Mouse (Mus musculus) lung, embryonic 14.5 days (tissue): ENCODE measurements around the gene Opalin. TPM values are rescaled to one million over a fixed set of nuclear protein-coding genes. Genes with fewer than 3 reads are reported as not detected.

Experiments used
- ATAC-seq: fragments of 200-750 bp; cut with Nextera tagmentation; 2 replicates; pipeline ENCODE4 v1.8.0; 2017; ENCODE audit warnings: mild to moderate bottlenecking, moderate TSS enrichment, moderate library complexity; ENCODE audit not compliant: insufficient read depth
- DNase-seq: peaks from one replicate; pipeline ENCODE4 v3.0.0-alpha.2; 2015
- H3K27ac ChIP-seq: fragments of 300-500 bp; sonication (generic); 2 replicates; pipeline ENCODE4 v1.5.1; 2014; ENCODE audit warnings: low read depth, mild to moderate bottlenecking, moderate library complexity
- H3K27me3 ChIP-seq: fragments of 300-500 bp; sonication (generic); 2 replicates; pipeline ENCODE4 v1.6.1; 2014; ENCODE audit warnings: low read length, control low read depth; ENCODE audit not compliant: insufficient read depth
- H3K36me3 ChIP-seq: fragments of 300-500 bp; sonication (generic); 2 replicates; pipeline ENCODE4 v1.6.1; 2014; ENCODE audit warnings: control low read depth; ENCODE audit not compliant: insufficient read depth
- H3K4me1 ChIP-seq: fragments of 300-500 bp; sonication (generic); 2 replicates; pipeline ENCODE4 v1.6.1; 2014; ENCODE audit warnings: antibody characterized with exemption, control low read depth; ENCODE audit not compliant: insufficient read depth
- H3K4me2 ChIP-seq: fragments of 300-500 bp; sonication (generic); 2 replicates; pipeline ENCODE4 v1.6.1; 2014; ENCODE audit warnings: mild to moderate bottlenecking
- H3K4me3 ChIP-seq: fragments of 300-500 bp; sonication (generic); 2 replicates; pipeline ENCODE4 v1.5.1; 2014; ENCODE audit warnings: low read depth, low read length
- H3K9ac ChIP-seq: fragments of 300-500 bp; sonication (generic); 2 replicates; pipeline ENCODE4 v1.6.1; 2014
- H3K9me3 ChIP-seq: fragments of 300-500 bp; sonication (generic); 2 replicates; pipeline ENCODE4 v1.6.1; 2016; ENCODE audit warnings: low read depth, low read length, control low read depth
- CTCF ChIP-seq: IDR thresholded peaks from 2 replicates; pipeline ENCODE4 v1.5.1; 2016; ENCODE audit warnings: antibody characterized with exemption, low read depth
- WGBS: fragments of 180-500 bp; shearing (Covaris S2); extraction: QIAGEN DNeasy Blood & Tissue Kit; methylation state at CpG from one replicate; pipeline ENCODE4 v1.1.7; 2014; 5-methylcytosine and 5-hydroxymethylcytosine counted together
- polyA plus RNA-seq: library from polyadenylated mRNA; unstranded; fragments of >200 nt; fragmentation: Nextera tagmentation; extraction: Ambion mirVana; gene quantifications from 2 replicates; pipeline ENCODE4 v1.2.1, GENCODE M21; 2014

The Opalin gene
- polyA plus RNA-seq, 1 experiment from 2014 or later: not detected

DNA sequence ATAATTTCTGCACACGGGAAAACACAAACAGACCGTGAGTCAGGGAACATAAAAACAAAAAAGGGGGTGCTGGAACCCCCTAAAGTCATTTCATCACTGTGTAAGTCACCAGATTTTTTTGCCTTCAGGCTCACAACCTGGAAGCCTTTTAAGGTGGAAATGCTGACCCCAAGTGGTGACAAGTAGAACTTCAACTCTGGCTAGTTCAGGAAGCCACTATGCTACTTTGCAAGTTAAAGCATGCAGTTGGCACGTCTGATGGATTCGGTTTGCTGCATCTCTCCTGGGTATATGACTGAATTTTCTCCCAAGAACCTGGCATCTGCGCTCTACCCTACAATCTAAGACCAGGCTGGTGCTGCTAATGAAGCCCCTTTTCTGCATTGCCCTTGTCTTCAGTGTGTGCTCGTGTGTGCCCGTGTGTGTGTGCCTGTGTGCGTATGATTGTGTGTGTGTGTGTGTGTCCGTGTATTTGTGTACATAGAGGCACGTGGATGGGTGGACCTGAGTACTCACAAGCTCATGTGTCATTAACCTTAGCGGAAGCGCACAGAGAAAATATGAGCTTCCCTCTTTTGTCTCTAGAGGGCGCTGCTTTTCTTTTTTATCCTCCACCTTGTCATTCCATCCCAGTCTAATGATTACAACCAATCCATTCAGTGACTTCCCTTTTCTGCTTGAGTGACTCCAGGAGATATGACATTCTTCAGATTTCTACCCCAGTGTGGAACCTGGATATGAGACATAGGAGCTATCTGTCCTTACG lies 60.8 kb downstream of the Opalin start:
- no peak for ATAC-seq
- H3K4me3 ChIP-seq: no peak overlapping the region
- 18% methylated on average over 14 of the region's 14 CpGs for WGBS
- H3K4me1 ChIP-seq: no peaks in the 10 kb centered on the region
- no peaks in the 10 kb centered on the region for H3K27me3 ChIP-seq
- H3K27ac ChIP-seq: no peak overlapping the region
- peak; percentile 87 for TF ChIP-seq CTCF
- no peak overlapping the region for H3K9ac ChIP-seq
- no peaks in the 10 kb centered on the region for H3K9me3 ChIP-seq
- H3K36me3 ChIP-seq: no peaks in the 10 kb centered on the region
- DNase-seq: peak; percentile 87
- peak overlapping the region; percentile 53 for H3K4me2 ChIP-seq

DNA sequence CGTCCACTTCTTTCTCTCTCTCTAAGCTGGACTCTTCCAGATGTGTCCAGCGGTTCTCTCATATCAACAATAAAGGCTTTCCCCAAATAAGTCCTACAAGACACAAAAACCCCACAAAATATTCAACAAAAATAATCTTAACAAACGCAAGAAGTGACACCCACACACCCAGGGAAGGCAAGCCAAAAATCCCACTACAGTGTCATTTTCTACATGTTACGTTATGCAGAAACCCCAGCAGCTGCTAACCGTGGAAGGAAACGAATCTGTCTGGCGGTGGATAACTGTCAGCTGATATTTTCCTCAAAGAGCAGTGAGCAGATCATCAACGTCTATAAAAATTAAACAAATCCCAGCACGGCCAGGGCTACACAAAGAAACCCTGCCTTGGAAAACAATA lies 62.9 kb downstream of the Opalin start:
- ATAC-seq: no peak
- 11% methylated on average over 9 of the region's 9 CpGs for WGBS
- no peaks in the 10 kb centered on the region for H3K27me3 ChIP-seq
- no peak for TF ChIP-seq CTCF
- H3K4me3 ChIP-seq: no peak overlapping the region
- H3K4me1 ChIP-seq: no peaks in the 10 kb centered on the region
- no peak overlapping the region for H3K4me2 ChIP-seq
- H3K9ac ChIP-seq: no peak overlapping the region
- no peak overlapping the region for H3K27ac ChIP-seq
- no peaks in the 10 kb centered on the region for H3K9me3 ChIP-seq
- H3K36me3 ChIP-seq: no peaks in the 10 kb centered on the region
- no peak for DNase-seq

DNA sequence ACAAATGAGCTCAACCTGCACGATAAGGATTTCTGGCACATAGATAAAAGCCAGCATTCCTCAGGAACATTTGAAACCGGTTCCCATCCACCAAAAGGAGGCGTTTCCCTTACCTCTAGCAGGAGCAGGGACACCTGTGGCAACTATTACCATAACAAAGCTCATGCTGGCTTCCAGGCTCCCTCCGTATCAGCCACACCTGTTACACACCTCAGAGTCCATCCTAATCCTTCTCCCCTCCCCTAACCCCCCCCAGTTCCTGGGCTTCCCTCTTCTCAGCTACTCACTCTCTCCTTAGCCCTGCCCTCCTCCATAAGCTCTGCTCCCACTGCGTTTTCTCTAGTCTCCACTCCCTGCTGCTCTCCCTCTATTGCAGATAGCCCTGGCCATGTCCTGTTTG lies 63.3 kb downstream of the Opalin start:
- no peaks in the 10 kb centered on the region for H3K36me3 ChIP-seq
- no peaks in the 10 kb centered on the region for H3K9me3 ChIP-seq
- 0% methylated on average over 5 of the region's 5 CpGs for WGBS
- no peak for TF ChIP-seq CTCF
- ATAC-seq: peak; percentile 54
- peak; percentile 41 for DNase-seq
- H3K27me3 ChIP-seq: no peaks in the 10 kb centered on the region
- no peak overlapping the region for H3K4me3 ChIP-seq
- H3K4me2 ChIP-seq: no peak overlapping the region
- no peak overlapping the region for H3K9ac ChIP-seq
- no peaks in the 10 kb centered on the region for H3K4me1 ChIP-seq
- no peak overlapping the region for H3K27ac ChIP-seq

Other genes with a start within 250 kb of the Opalin start
- gene Ccnj, start 245.8 kb downstream of the Opalin start, polyA plus RNA-seq: 13.0 TPM in 2 replicates
- gene Zfp518a, start 182.4 kb downstream of the Opalin start, polyA plus RNA-seq: 14.5 and 15.6 TPM in 2 replicates
- 0.83 and 1.2 TPM in 2 replicates for gene Blnk, start 82.6 kb downstream of the Opalin start, polyA plus RNA-seq
- 0.18 TPM in 1 of 2 replicates, not detected in the other for gene Dntt, start 47.8 kb downstream of the Opalin start, polyA plus RNA-seq
- 0.05 TPM in 2 replicates for gene Tll2, start 129.7 kb upstream of the Opalin start, polyA plus RNA-seq
- gene Tm9sf3, start 186.9 kb upstream of the Opalin start, polyA plus RNA-seq: 172 and 176 TPM in 2 replicates